Mouse (Mus musculus) stomach, embryonic 15.5 days (tissue): Measurements from ENCODE around the gene Ptpn21. TPM values are rescaled to one million over a fixed set of nuclear protein-coding genes. Genes with fewer than 3 reads are reported as not detected.
A peak's percentile ranks its signal among the peaks of the same experiment; 100 is the strongest.

Source experiments
- ATAC-seq: fragments of 200-750 bp; cut with Nextera tagmentation; 2 replicates; pipeline ENCODE4 v1.8.0; 2017; ENCODE audit warnings: low read depth, moderate number of reproducible peaks, moderate TSS enrichment; ENCODE audit not compliant: insufficient read depth, low FRiP score
- H3K27ac ChIP-seq: fragments of 300-500 bp; sonication (generic); 2 replicates; pipeline ENCODE4 v1.5.1; 2015; ENCODE audit warnings: mild to moderate bottlenecking, inconsistent platforms
- H3K27me3 ChIP-seq: fragments of 300-500 bp; sonication (generic); replicated peaks from 2 replicates; pipeline ENCODE4 v1.6.1; 2015; ENCODE audit warnings: inconsistent platforms
- H3K36me3 ChIP-seq: fragments of 300-500 bp; sonication (generic); 2 replicates; pipeline ENCODE4 v1.6.1; 2015; ENCODE audit warnings: inconsistent platforms
- H3K4me1 ChIP-seq: fragments of 300-500 bp; sonication (generic); 2 replicates; pipeline ENCODE4 v1.6.1; 2015; ENCODE audit warnings: inconsistent platforms
- H3K4me2 ChIP-seq: fragments of 300-500 bp; sonication (generic); 2 replicates; pipeline ENCODE4 v1.6.1; 2015; ENCODE audit warnings: mild to moderate bottlenecking, inconsistent platforms
- H3K4me3 ChIP-seq: fragments of 300-500 bp; sonication (generic); replicated peaks from 2 replicates; pipeline ENCODE4 v1.5.1; 2015; ENCODE audit warnings: inconsistent platforms
- H3K9ac ChIP-seq: fragments of 300-500 bp; sonication (generic); 2 replicates; pipeline ENCODE4 v1.6.1; 2015; ENCODE audit warnings: inconsistent platforms
- H3K9me3 ChIP-seq: fragments of 300-500 bp; sonication (generic); 2 replicates; pipeline ENCODE4 v1.6.1; 2016; ENCODE audit warnings: inconsistent platforms
- WGBS: fragments of 180-500 bp; shearing (Covaris S2); methylation state at CpG from one replicate; pipeline ENCODE4 v1.1.7; 2015; 5-methylcytosine and 5-hydroxymethylcytosine counted together
- polyA plus RNA-seq: library from polyadenylated mRNA; unstranded; fragments of >200 nt; fragmentation: Nextera tagmentation; extraction: Ambion mirVana; gene quantifications from 2 replicates; pipeline ENCODE4 v1.2.1, GENCODE M21; 2015

Ptpn21 gene
- 9.2 and 9.9 TPM in 2 replicates for polyA plus RNA-seq

DNA sequence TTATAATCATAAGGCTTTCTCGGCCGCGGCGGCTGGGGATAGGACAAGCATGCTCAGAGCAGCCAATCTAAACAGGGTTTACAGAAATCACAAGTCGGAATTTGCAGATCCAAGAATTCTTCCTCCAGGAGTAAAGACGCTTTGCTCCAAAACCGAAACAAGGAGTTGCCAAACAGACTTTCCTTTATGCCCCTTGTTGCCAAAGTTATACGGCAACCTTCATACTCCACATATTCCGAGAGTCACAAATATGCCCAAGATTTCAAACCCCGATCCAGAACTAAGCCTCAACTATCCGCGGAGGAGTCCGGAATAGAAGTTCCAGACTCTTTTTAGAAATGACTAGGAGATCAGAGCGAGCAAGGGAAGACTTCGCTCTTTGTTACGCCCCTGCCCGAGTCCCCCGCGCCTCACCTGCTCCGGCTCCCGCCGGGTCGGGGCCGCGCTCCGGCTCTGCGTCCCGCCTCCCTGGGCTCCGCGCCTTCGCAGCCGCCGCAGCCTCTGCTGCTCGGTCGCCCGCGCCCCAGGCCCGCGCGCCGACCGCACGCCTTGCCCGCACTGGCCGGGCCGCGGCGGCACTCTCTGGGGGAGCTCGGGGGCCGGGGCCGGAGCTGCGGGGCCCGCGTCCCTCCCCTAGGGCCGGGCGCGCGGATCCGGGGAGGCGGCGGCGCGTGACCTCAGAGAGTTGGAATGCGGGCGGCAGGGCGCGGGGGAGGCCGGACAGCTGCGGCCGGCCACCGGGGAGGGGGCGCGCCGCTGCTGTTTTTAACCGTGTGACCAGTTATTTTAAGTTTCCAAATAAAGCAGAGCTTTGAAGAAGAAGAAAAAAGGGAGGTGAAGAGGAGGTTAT, at the start of gene Ptpn21:
TSS of gene Ptpn21 (minus strand) at position 455 of the 850 bp plus-strand sequence.
- peaks cover 14% of the 10 kb centered on the region for H3K4me1 ChIP-seq
- H3K27me3 ChIP-seq, result no peaks in the 10 kb centered on the region
- peak within 1 kb of the TSS; percentile 70 for H3K4me2 ChIP-seq
- H3K9ac ChIP-seq, result peak within 1 kb of the TSS; percentile 80
- H3K27ac ChIP-seq, result peak within 1 kb of the TSS; percentile 92
- H3K9me3 ChIP-seq, result no peaks in the 10 kb centered on the region
- H3K36me3 ChIP-seq, result no peaks in the 10 kb centered on the region
- ATAC-seq, result peak; percentile 62; the same call in 1 of the 2 replicates
- under 1% methylated on average over 66 of the region's 75 CpGs for WGBS
- peak within 1 kb of the TSS; percentile 82 for H3K4me3 ChIP-seq

DNA sequence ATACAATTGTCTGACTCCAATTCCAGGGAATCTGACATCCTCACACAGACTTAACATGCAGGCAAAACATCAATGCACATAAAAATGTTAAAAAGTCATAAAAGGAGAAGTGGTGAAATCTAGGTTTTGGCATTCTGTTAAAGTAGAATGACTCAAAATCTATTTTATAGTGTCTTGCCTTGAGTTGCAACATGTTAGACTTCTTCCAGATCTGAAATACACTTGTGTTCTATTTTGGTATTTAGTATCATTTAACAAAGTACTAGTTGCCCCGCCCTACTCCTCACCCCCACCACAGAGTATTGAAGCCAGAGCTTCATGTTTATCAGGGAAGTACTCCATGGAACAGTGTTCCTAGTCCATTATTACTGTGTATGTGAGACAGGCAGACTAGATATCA, 47.0 kb upstream of the Ptpn21 start:
- ATAC-seq, result no peak
- no peaks in the 10 kb centered on the region for H3K9me3 ChIP-seq
- no peaks in the 10 kb centered on the region for H3K4me1 ChIP-seq
- H3K27me3 ChIP-seq, result no peaks in the 10 kb centered on the region
- H3K4me2 ChIP-seq, result no peak overlapping the region
- H3K9ac ChIP-seq, result no peak overlapping the region
- WGBS, result 94% methylated on average over 1 of the region's 1 CpGs
- no peak overlapping the region for H3K27ac ChIP-seq
- peaks cover 31% of the 10 kb centered on the region for H3K36me3 ChIP-seq
- H3K4me3 ChIP-seq, result no peak overlapping the region

DNA sequence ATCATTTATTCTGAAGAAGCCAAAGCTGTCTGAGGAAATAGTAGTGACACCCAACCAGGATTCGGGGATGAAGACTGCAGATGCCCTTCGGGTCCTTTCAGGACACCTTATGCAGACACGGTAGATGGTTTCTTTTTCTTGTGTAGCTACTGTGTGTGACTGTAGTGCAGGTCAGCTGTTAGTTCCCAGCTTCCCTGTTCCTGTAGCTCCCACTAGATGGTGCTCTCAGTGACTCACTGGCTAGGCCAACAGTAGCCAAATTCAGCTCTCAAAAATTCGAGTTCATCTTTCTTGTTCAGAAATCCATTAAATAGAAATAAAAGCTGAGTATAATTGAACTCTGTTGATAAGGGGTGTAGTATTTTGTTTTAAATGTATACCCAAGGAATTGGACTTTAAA, 41.9 kb upstream of the Ptpn21 start:
- no peaks in the 10 kb centered on the region for H3K4me1 ChIP-seq
- no peak overlapping the region for H3K27ac ChIP-seq
- WGBS, result 81% methylated on average over 4 of the region's 4 CpGs
- H3K4me2 ChIP-seq, result no peak overlapping the region
- peaks cover 39% of the 10 kb centered on the region for H3K36me3 ChIP-seq
- no peaks in the 10 kb centered on the region for H3K9me3 ChIP-seq
- H3K9ac ChIP-seq, result no peak overlapping the region
- H3K27me3 ChIP-seq, result no peaks in the 10 kb centered on the region
- no peak overlapping the region for H3K4me3 ChIP-seq
- ATAC-seq, result no peak

DNA sequence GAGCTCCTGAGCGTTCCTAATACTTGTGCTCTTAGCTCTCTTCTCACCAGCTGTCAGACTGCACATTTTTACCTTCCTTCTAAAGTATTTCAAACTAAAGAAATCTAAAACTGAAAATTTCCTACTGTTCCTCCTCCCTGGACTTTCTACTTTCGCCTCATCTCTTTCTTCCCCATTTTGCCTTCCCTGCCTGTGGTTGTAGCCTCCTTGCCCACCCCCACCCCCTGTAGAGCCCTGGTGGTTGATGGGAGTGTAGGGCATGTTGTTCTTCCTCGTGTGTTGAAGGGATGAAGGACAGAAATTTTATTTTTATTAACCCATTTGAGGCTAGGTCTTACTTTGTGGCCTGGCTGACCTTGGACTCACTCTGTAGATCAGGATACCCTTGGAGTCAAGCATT, 40.3 kb upstream of the Ptpn21 start:
- Histone ChIP-seq H3K27me3 (no peaks in the 10 kb centered on the region), H3K27ac (no peak overlapping the region), H3K4me2 (no peak overlapping the region), H3K36me3 (peaks cover 34% of the 10 kb centered on the region), H3K9me3 (no peaks in the 10 kb centered on the region), H3K4me3 (no peak overlapping the region), H3K9ac (no peak overlapping the region), H3K4me1 (no peaks in the 10 kb centered on the region)
- ATAC-seq, result no peak
- WGBS, result 67% methylated on average over 3 of the region's 3 CpGs

DNA sequence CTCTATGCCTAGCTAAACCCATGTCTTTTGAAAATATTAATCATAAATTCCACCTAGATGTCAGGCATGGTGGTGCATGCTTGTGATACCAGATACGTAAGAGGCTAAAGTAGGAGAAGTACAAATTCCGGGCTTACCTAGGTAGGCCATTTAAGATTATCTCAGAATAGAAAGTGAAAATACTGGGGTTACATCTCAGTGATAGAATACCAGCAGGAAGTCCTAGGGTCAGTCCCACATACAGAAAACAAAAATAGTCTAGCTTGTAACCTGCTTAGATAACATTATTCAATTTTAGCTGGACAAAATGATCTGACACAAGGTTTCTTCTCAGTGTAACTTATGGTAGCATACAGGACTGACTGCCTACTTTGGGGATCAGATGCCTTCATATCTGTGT, 29.0 kb upstream of the Ptpn21 start:
- H3K9ac ChIP-seq, result no peak overlapping the region
- 95% methylated on average over 2 of the region's 2 CpGs for WGBS
- H3K36me3 ChIP-seq, result peaks cover 39% of the 10 kb centered on the region
- H3K4me3 ChIP-seq, result no peak overlapping the region
- H3K27me3 ChIP-seq, result no peaks in the 10 kb centered on the region
- no peak for ATAC-seq
- H3K4me1 ChIP-seq, result no peaks in the 10 kb centered on the region
- no peak overlapping the region for H3K4me2 ChIP-seq
- H3K9me3 ChIP-seq, result no peaks in the 10 kb centered on the region
- no peak overlapping the region for H3K27ac ChIP-seq

DNA sequence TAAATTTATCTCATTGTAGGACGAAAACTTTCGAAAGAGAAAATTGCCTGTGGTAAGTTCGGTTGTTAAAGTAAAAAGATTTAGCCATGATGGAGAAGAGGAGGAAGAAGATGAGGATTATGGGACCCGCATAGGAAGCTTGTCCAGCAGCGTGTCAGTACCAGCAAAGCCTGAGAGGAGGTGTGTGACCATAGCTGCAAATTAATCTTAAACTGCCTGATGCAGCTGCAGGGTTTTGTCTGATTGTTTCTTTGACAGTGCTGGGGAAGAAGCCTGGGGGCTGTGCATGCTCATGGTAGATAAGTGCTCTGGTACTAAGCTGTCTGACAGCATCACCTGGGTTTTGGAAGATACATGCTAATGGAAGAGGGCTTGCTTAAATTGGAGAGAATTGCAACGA, 22.5 kb upstream of the Ptpn21 start:
- Histone ChIP-seq H3K4me3 (no peak overlapping the region), H3K4me2 (no peak overlapping the region), H3K9me3 (no peaks in the 10 kb centered on the region), H3K27me3 (no peaks in the 10 kb centered on the region), H3K9ac (no peak overlapping the region), H3K36me3 (peaks cover 55% of the 10 kb centered on the region), H3K4me1 (no peaks in the 10 kb centered on the region), H3K27ac (no peak overlapping the region)
- ATAC-seq, result no peak
- 91% methylated on average over 6 of the region's 6 CpGs for WGBS

DNA sequence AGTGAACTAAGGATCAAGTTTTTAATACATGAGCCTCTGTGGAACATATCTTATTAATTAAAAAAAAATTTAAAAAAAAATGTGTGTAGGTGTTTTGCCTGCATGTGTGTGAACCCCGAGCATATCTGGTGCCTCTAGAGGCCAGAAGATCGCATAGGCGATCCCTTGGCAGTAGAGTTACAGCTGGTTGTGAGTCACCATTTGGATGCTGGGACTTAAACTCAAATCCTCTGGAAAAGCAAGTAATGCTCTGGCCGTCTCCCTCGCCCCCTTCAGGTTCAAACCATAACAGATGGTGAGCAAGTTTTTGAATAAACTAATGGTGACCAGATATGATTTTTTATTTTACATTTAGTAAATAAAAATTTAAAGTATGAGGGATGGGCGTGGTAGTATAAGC, 20.4 kb upstream of the Ptpn21 start:
- Histone ChIP-seq H3K36me3 (peaks cover 50% of the 10 kb centered on the region), H3K9me3 (no peaks in the 10 kb centered on the region), H3K9ac (no peak overlapping the region), H3K4me3 (no peak overlapping the region), H3K4me2 (no peak overlapping the region), H3K27ac (no peak overlapping the region), H3K27me3 (no peaks in the 10 kb centered on the region), H3K4me1 (no peaks in the 10 kb centered on the region)
- 83% methylated on average over 6 of the region's 6 CpGs for WGBS
- no peak for ATAC-seq

DNA sequence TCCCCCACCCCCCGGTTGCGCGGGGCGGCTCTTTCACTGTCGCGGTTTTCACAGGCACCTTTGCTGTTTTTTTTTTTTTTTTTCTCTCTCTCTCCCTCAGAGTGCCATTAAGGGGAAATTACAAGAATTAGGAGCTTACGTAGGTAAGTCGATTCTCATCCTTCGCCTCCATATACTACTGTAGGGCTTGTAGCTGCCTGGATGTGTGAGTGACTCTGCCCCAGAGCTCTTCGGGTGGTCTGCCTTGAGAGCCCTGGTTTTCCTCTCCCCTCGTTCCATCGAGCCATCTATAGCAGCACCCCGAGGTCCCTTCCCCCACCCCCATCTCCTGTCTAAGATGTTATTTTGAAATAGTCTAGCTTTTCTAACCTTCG, 10.2 kb upstream of the Ptpn21 start:
- H3K4me2 ChIP-seq, result peak overlapping the region; percentile 63
- H3K4me3 ChIP-seq, result peak overlapping the region; percentile 93
- no peaks in the 10 kb centered on the region for H3K27me3 ChIP-seq
- H3K9ac ChIP-seq, result peak overlapping the region; percentile 94
- no peaks in the 10 kb centered on the region for H3K36me3 ChIP-seq
- H3K9me3 ChIP-seq, result no peaks in the 10 kb centered on the region
- peaks cover 5% of the 10 kb centered on the region; the same call in 1 of the 2 replicates for H3K4me1 ChIP-seq
- peak overlapping the region; percentile 92 for H3K27ac ChIP-seq
- no peak for ATAC-seq
- whole genome bisulfite sequencing, result under 1% methylated on average over 14 of the region's 14 CpGs

DNA sequence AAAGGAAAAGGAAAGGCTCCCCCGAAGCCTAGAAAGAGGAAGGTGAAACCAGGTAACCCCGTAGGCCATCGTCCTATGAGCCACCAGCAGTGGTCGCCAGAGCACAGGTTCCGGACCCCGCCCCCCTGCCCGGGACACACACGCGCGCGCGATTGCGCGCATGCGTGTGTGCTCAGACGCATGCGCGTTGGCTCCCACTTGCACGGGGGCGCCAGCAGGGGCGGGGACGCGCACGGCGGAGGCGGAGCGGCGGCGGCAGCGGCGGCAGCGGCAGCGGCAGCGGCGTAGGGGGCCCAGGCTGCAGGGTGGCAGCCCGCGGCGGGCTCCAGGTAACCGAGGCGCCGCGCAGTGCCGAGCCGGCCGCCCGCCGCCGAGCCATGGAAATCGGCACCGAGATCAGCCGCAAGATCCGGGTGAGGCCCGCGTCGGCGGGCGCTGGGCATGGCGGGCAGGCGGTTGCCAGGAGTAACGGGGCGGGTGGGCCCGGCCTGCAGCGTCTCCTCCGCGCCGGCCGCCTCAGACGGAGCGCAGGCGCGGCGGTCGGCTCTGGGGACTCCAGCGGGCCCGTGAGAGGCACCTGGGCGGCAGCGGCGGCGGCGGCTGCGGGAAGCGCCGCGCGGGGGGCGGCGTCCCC, 9.7 kb upstream of the Ptpn21 start, which contains the start of gene Zc3h14:
TSS of gene Zc3h14 (plus strand) at position 219 of the 634 bp plus-strand sequence.
- peak; percentile 92 for ATAC-seq
- Histone ChIP-seq H3K4me2 (peak within 1 kb of the TSS; percentile 63), H3K27ac (peak within 1 kb of the TSS; percentile 92), H3K27me3 (no peaks in the 10 kb centered on the region), H3K4me3 (peak within 1 kb of the TSS; percentile 93), H3K4me1 (peaks cover 5% of the 10 kb centered on the region; the same call in 1 of the 2 replicates), H3K36me3 (no peaks in the 10 kb centered on the region), H3K9me3 (no peaks in the 10 kb centered on the region), H3K9ac (peak within 1 kb of the TSS; percentile 94)
- WGBS, result under 1% methylated on average over 72 of the region's 87 CpGs

DNA sequence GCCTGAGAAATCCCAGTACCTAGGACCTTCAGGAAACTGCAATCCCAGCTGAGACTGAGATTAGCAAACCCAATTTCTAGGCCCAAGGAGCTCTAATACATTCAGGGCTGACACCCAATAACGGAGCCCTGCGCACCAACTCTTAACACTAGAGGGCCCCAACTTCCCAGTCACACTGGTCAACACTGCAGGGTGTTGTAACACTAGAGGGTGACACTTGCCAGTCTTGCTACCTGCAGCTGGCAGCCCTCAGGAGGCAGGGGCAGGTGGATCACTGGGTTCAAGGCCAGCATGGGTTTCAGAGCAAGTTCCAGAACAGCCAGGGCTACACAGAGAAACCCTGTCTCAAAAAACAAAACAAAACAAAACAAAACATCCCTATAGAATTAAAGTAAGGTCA, 8.9 kb upstream of the Ptpn21 start:
- ATAC-seq, result peak; percentile 69; the same call in 1 of the 2 replicates
- no peaks in the 10 kb centered on the region for H3K9me3 ChIP-seq
- WGBS, result 18% methylated on average over 2 of the region's 2 CpGs
- H3K27me3 ChIP-seq, result no peaks in the 10 kb centered on the region
- H3K4me2 ChIP-seq, result no peak overlapping the region; the same call in 1 of the 2 replicates
- H3K4me3 ChIP-seq, result no peak overlapping the region
- H3K27ac ChIP-seq, result no peak overlapping the region
- no peaks in the 10 kb centered on the region for H3K36me3 ChIP-seq
- no peak overlapping the region for H3K9ac ChIP-seq
- H3K4me1 ChIP-seq, result peaks cover 5% of the 10 kb centered on the region; the same call in 1 of the 2 replicates

DNA sequence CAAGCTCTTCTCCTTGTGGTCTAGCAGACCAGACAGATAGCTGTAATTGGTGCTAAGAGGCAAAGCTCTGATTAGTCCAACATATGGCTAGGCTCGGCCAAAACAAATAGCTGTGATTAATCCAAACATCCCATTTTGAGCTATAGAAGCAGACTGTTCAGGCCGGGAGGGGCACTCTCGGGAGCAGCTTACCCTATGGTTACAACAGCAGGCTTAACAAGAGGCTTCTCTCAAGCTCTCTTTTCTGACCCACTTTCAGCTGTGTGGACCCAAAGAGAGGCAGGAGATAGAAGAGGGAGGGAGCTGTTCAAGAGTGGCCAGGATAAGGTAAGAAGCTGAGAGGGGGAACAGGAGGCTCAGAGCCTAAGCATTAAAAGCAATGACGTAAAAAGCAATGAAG, 8.4 kb upstream of the Ptpn21 start:
- Histone ChIP-seq H3K27ac (no peak overlapping the region), H3K9ac (no peak overlapping the region), H3K4me1 (peaks cover 5% of the 10 kb centered on the region; the same call in 1 of the 2 replicates), H3K4me2 (no peak overlapping the region), H3K27me3 (no peaks in the 10 kb centered on the region), H3K4me3 (no peak overlapping the region), H3K9me3 (no peaks in the 10 kb centered on the region), H3K36me3 (no peaks in the 10 kb centered on the region)
- no peak for ATAC-seq
- 42% methylated on average over 4 of the region's 4 CpGs for WGBS

DNA sequence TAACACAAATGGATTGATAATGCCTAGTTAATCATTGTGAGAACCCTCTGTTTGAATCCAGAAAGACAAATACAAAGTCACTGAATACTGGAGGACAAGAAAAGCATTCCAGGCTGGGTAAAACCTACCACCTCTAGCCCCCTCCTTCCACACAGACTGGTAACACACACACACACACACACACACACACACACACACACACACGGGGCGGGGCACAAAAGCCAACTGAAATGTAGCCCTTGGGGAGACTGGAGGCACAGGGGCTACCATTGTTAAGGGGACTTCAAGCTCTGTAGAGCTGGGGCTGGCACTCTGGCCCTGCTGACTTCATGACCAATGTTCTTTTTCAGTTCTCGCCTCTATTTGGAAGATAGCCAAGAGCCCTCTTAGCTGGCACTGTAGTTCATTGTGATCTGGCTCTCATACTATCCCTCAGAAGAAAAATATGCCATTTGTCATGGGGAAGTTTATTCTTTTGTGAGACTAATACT, 3.9 kb upstream of the Ptpn21 start:
- Histone ChIP-seq H3K27me3 (no peaks in the 10 kb centered on the region), H3K4me3 (no peak overlapping the region), H3K27ac (peak overlapping the region; percentile 46), H3K4me1 (peaks cover 7% of the 10 kb centered on the region; the same call in 1 of the 2 replicates), H3K36me3 (no peaks in the 10 kb centered on the region), H3K9me3 (no peaks in the 10 kb centered on the region), H3K4me2 (no peak overlapping the region), H3K9ac (no peak overlapping the region)
- 44% methylated on average over 3 of the region's 3 CpGs for WGBS
- peak; percentile 64 for ATAC-seq
